Mouse (Mus musculus) hindbrain, postnatal 0 days (tissue): ENCODE measurements around the gene Proser1. TPM values are rescaled to one million over a fixed set of nuclear protein-coding genes. Genes with fewer than 3 reads are reported as not detected.
A peak's percentile ranks its signal among the peaks of the same experiment; 100 is the strongest.

Source experiments
- ATAC-seq: fragments of 200-750 bp; cut with Nextera tagmentation; 2 replicates; pipeline ENCODE4 v1.8.0; 2017; ENCODE audit warnings: mild to moderate bottlenecking, moderate TSS enrichment, moderate library complexity
- DNase-seq: peaks from one replicate; pipeline ENCODE4 v3.0.0-alpha.2; 2015; ENCODE audit warnings: low spot score
- H3K27ac ChIP-seq: fragments of 300-500 bp; sonication (generic); 2 replicates; pipeline ENCODE4 v1.5.1; 2014; ENCODE audit warnings: mild to moderate bottlenecking
- H3K27me3 ChIP-seq: fragments of 300-500 bp; sonication (generic); 2 replicates; pipeline ENCODE4 v1.6.1; 2014; ENCODE audit warnings: low read length, mixed read lengths; ENCODE audit not compliant: insufficient read depth
- H3K36me3 ChIP-seq: fragments of 300-500 bp; sonication (generic); 2 replicates; pipeline ENCODE4 v1.6.1; 2014; ENCODE audit warnings: low read length, mixed read lengths; ENCODE audit not compliant: insufficient read depth
- H3K4me1 ChIP-seq: fragments of 300-500 bp; sonication (generic); 2 replicates; pipeline ENCODE4 v1.6.1; 2014; ENCODE audit warnings: antibody characterized with exemption, low read length, mixed read lengths; ENCODE audit not compliant: insufficient read depth
- H3K4me2 ChIP-seq: fragments of 300-500 bp; sonication (generic); 2 replicates; pipeline ENCODE4 v1.6.1; 2014; ENCODE audit warnings: low read depth, mild to moderate bottlenecking, low read length, moderate library complexity, mixed read lengths
- H3K4me3 ChIP-seq: fragments of 300-500 bp; sonication (generic); 2 replicates; pipeline ENCODE4 v1.5.1; 2014; ENCODE audit warnings: low read length
- H3K9ac ChIP-seq: fragments of 300-500 bp; sonication (generic); replicated peaks from 2 replicates; pipeline ENCODE4 v1.6.1; 2014; ENCODE audit warnings: mild to moderate bottlenecking, low read length, moderate library complexity, mixed read lengths
- H3K9me3 ChIP-seq: fragments of 300-500 bp; sonication (generic); 2 replicates; pipeline ENCODE4 v1.6.1; 2016; ENCODE audit warnings: low read length, mixed read lengths
- CTCF ChIP-seq: IDR thresholded peaks from 2 replicates; pipeline ENCODE4 v1.5.1; 2016; ENCODE audit warnings: antibody characterized with exemption, control low read depth, low read depth
- WGBS: fragments of 180-500 bp; shearing (Covaris S2); extraction: QIAGEN DNeasy Blood & Tissue Kit; methylation state at CpG from one replicate; pipeline ENCODE4 v1.1.7; 2014; 5-methylcytosine and 5-hydroxymethylcytosine counted together
- polyA plus RNA-seq: library from polyadenylated mRNA; unstranded; fragments of >200 nt; fragmentation: Nextera tagmentation; extraction: Ambion mirVana; gene quantifications from 2 replicates; pipeline ENCODE4 v1.2.1, GENCODE M21; 2015
- total RNA-seq: library from RNA; depleted of rRNA; stranded (reverse); fragments of >200 nt; gene quantifications from 2 replicates; pipeline ENCODE4 v1.2.3, GENCODE M21; 2014

Proser1 gene
- total and polyA plus RNA-seq, 2 experiments from 2014 or later, result 8.4 to 14.8 TPM

DNA sequence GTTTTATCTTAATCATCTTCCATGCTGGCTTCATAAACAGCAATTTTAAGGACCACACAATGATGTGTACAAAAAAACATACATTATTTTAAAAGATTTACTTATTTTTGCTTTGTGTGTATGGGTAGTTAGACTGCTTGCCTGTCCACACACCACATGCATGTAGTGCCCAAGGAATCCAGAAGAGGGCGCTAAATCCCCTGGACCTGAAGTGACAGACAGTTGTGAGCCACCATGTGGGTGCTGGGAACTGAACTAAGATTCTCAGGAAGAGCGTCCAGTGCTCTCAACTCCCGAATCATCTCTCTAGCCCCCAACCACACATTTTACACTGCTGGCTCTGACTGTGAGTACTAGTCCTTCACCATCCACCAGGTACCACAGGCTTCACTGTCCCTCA, 28.9 kb upstream of the Proser1 start:
- no peaks in the 10 kb centered on the region for H3K27me3 ChIP-seq
- no peak overlapping the region for H3K27ac ChIP-seq
- WGBS, result 78% methylated on average over 3 of the region's 3 CpGs
- H3K9ac ChIP-seq, result no peak overlapping the region
- H3K9me3 ChIP-seq, result no peaks in the 10 kb centered on the region
- ATAC-seq, result no peak
- no peaks in the 10 kb centered on the region for H3K36me3 ChIP-seq
- H3K4me3 ChIP-seq, result no peak overlapping the region
- no peaks in the 10 kb centered on the region for H3K4me1 ChIP-seq
- DNase-seq, result no peak
- no peak overlapping the region for H3K4me2 ChIP-seq
- no peak; the same call in 1 of the 2 replicates for TF ChIP-seq CTCF

DNA sequence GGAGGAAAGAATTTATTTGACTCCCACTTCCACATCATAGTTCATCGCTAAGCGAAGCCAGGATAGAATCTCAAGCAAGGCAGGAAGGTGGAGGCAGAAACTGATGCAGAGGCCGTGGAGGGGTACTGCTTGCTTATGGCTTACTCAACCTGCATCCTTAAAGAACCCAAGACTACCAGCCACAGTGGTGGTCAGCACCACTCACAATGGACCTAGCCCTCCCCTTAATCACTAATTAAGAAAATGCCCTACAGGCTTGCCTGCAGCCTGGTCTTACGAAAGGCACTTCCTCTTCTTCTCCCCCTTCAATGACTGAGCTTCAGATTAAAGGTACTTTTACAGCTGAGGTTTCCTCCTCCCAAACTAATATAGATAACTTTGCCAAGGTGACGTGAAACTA, 26.9 kb upstream of the Proser1 start:
- DNase-seq, result no peak
- no peak for TF ChIP-seq CTCF
- ATAC-seq, result no peak

GRCm38 (mm10) chr3:53445540-53445939, 17.9 kb upstream of the Proser1 start:
- DNase-seq, result peak; percentile 56
- WGBS, result 33% methylated on average over 5 of the region's 5 CpGs
- ATAC-seq, result peak; percentile 82

More for the DNA sequence above, 26.9 kb upstream of the Proser1 start:
- Histone ChIP-seq H3K9me3 (no peaks in the 10 kb centered on the region), H3K4me2 (no peak overlapping the region), H3K4me3 (no peak overlapping the region), H3K9ac (no peak overlapping the region), H3K4me1 (no peaks in the 10 kb centered on the region), H3K36me3 (no peaks in the 10 kb centered on the region), H3K27me3 (no peaks in the 10 kb centered on the region), H3K27ac (no peak overlapping the region)
- WGBS, result 78% methylated on average over 5 of the region's 5 CpGs

DNA sequence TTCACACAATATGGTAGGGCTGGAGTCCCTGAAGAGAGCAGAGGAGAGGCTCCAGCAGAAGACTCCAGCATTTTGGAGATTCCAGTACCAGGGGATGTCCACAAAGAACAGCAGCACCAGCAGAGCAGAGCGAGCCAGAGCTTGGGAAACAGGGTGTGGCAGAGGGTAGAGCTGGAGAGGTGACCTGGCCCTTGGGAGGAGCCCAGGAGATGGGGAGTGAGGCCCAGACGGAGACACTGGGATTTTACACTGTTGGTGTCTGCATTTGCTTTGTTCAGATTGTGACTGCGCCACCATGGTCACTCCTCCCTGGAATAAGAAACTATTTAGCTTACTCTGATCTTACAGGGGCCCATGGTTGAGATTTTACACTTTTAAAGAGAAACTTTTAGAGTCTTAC, 16.7 kb upstream of the Proser1 start:
- no peak for DNase-seq
- H3K36me3 ChIP-seq, result peaks cover 16% of the 10 kb centered on the region
- ATAC-seq, result no peak
- no peak overlapping the region for H3K9ac ChIP-seq
- H3K27ac ChIP-seq, result no peak overlapping the region
- H3K27me3 ChIP-seq, result no peaks in the 10 kb centered on the region
- 91% methylated on average over 3 of the region's 3 CpGs for WGBS
- H3K9me3 ChIP-seq, result no peaks in the 10 kb centered on the region
- no peak overlapping the region for H3K4me2 ChIP-seq
- H3K4me3 ChIP-seq, result no peak overlapping the region
- TF ChIP-seq CTCF, result no peak
- no peaks in the 10 kb centered on the region for H3K4me1 ChIP-seq

More at GRCm38 (mm10) chr3:53445540-53445939, 17.9 kb upstream of the Proser1 start:
- no peak overlapping the region for H3K4me3 ChIP-seq
- no peak for TF ChIP-seq CTCF
- H3K9ac ChIP-seq, result no peak overlapping the region
- H3K4me2 ChIP-seq, result no peak overlapping the region
- H3K9me3 ChIP-seq, result no peaks in the 10 kb centered on the region
- no peaks in the 10 kb centered on the region for H3K27me3 ChIP-seq
- no peaks in the 10 kb centered on the region for H3K4me1 ChIP-seq
- no peak overlapping the region for H3K27ac ChIP-seq
- H3K36me3 ChIP-seq, result peaks cover 4% of the 10 kb centered on the region; the same call in 1 of the 2 replicates

GRCm38 (mm10) chr3:53448208-53448607, 15.3 kb upstream of the Proser1 start:
- 19% methylated on average over 2 of the region's 2 CpGs for WGBS
- peak; percentile 87 for TF ChIP-seq CTCF
- H3K27ac ChIP-seq, result no peak overlapping the region

GRCm38 (mm10) chr3:53450666-53451065, 12.8 kb upstream of the Proser1 start:
- TF ChIP-seq CTCF, result no peak
- Histone ChIP-seq H3K27ac (no peak overlapping the region), H3K9me3 (no peaks in the 10 kb centered on the region), H3K4me1 (no peaks in the 10 kb centered on the region), H3K27me3 (no peaks in the 10 kb centered on the region), H3K9ac (no peak overlapping the region), H3K4me3 (no peak overlapping the region), H3K36me3 (peaks cover 47% of the 10 kb centered on the region), H3K4me2 (no peak overlapping the region)
- WGBS, result 88% methylated on average over 11 of the region's 11 CpGs
- no peak for ATAC-seq
- no peak for DNase-seq

More at GRCm38 (mm10) chr3:53448208-53448607, 15.3 kb upstream of the Proser1 start:
- H3K27me3 ChIP-seq, result no peaks in the 10 kb centered on the region
- H3K9me3 ChIP-seq, result no peaks in the 10 kb centered on the region
- ATAC-seq (peak; percentile 53), DNase-seq (peak; percentile 95)
- H3K9ac ChIP-seq, result no peak overlapping the region
- no peak overlapping the region for H3K4me2 ChIP-seq
- H3K36me3 ChIP-seq, result peaks cover 27% of the 10 kb centered on the region
- H3K4me1 ChIP-seq, result no peaks in the 10 kb centered on the region
- H3K4me3 ChIP-seq, result no peak overlapping the region

DNA sequence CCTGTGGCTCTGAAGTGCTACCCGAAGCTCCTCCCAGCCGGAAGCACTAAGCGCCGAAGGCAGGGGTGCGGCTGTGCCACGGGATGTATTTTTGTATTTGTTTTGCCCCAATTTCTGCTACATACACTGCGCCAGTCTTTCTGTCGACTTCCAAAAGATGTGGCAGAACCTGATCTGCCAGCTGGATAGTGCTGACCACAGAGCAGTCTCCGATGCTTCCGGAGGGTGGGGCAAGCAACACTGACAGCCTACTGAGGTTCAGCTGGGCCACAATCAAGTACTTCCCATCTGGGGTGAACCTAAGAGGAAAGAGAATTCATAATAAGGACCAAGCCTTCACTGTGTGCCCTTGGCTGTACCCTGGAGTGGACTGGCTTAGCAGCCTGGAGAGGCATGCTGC, 11.1 kb upstream of the Proser1 start:
- Histone ChIP-seq H3K4me1 (no peaks in the 10 kb centered on the region), H3K9ac (no peak overlapping the region), H3K36me3 (peaks cover 63% of the 10 kb centered on the region), H3K27ac (no peak overlapping the region), H3K4me3 (no peak overlapping the region), H3K27me3 (no peaks in the 10 kb centered on the region), H3K9me3 (no peaks in the 10 kb centered on the region), H3K4me2 (no peak overlapping the region)
- DNase-seq (no peak), ATAC-seq (no peak)
- 96% methylated on average over 10 of the region's 10 CpGs for WGBS
- TF ChIP-seq CTCF, result no peak
